Mouse (Mus musculus) stomach, postnatal 0 days (tissue): Measurements from ENCODE around the gene Prn.

Source experiments
- CTCF ChIP-seq: IDR thresholded peaks from 2 replicates; pipeline ENCODE4 v1.5.1; 2016; ENCODE audit warnings: antibody characterized with exemption, low read depth, mild to moderate bottlenecking, moderate library complexity
- EP300 ChIP-seq: optimal IDR thresholded peaks from 2 replicates; pipeline ENCODE3; 2016; ENCODE audit warnings: antibody characterized with exemption

DNA sequence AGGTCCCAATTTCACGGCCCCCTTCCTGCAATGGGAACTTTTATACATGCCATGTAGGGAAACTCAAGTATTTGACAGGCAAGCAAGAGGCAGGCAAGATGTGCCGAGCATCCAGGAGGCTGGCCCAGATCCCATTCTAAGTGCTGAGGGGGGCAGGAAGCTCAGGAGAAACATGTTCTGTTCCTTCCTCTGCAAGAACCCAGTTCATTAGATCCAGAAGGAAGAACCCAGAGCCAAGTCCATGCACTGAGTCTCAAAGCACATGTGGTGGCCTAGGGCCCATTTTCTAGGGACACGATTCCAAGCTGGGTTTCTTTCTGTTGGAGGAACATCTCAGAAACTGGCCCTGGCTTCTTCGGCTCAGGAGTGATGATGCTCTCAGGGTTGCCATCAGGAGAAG lies 95.7 kb downstream of the Prn start:
- TF ChIP-seq EP300 (no peak), CTCF (no peak)
